Mouse (Mus musculus): ENCODE measurements around the gene Olfr1507. TPM values are rescaled to one million over a fixed set of nuclear protein-coding genes. Genes with fewer than 3 reads are reported as not detected.

Gene Olfr1507
- polyA plus RNA-seq (2015; fragmentation: Nextera tagmentation; extraction: Ambion mirVana) = not detected in 2 replicates

DNA sequence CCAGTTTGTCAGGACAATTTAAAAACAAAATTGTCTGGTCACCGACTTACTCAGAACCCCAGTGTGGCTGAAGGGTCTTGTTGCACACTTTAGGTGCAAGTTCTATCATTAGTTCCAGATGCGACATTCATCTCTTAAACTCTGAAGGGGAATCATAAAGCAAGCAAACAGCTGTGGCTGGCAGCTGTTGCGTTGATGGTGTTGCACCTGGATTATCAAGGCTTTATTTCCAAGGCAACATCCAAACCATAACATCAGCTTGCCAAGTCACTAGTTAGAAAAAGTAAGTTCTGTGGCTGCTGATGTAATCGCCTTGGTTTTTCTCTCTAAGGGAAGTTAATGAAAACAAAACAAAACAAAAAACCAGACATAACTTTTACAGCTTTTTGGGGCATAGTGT is at the start of gene Olfr1507:
TSS of gene Olfr1507 (minus strand) at position 234 of the 400 bp plus-strand sequence.
- Histone ChIP-seq H3K9me3 (no peaks in the 10 kb centered on the region), H3K36me3 (no peaks in the 10 kb centered on the region), H3K4me1 (replicated peaks) (no peaks in the 10 kb centered on the region), H3K27ac (replicated peaks) (no peak within 1 kb of the TSS), H3K27me3 (no peaks in the 10 kb centered on the region), H3K4me3 (no peak within 1 kb of the TSS), H3K9ac (no peak within 1 kb of the TSS), H3K4me2 (no peak within 1 kb of the TSS)
- ATAC-seq (ENCODE audit: low FRiP score, low read depth) = no peak
- WGBS = 89% methylated on average over 4 of the region's 4 CpGs

DNA sequence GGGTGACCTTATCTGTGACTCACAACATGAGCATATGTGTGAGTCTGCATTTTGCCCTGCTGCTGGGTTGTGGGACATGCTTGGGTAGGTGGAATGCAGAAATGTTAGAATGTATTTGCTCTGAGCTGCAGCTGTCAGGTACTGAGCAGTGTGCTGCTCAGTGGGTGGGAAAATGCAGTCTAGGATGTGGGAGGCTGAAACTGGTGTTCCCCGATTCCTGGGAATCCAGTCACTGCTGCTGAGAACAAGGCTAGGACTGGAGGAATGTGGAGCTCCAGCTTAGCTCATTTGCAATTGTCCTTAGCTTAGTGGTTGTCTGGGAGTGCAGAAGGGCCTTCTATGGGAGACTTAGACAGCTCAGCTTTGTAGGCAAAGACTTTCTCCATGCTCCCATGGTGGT is 37.8 kb upstream of the Olfr1507 start:
- Histone ChIP-seq H3K4me3 (no peak overlapping the region), H3K36me3 (no peaks in the 10 kb centered on the region), H3K27me3 (no peaks in the 10 kb centered on the region), H3K4me1 (replicated peaks) (no peaks in the 10 kb centered on the region), H3K27ac (replicated peaks) (no peak overlapping the region), H3K4me2 (no peak overlapping the region), H3K9ac (no peak overlapping the region), H3K9me3 (no peaks in the 10 kb centered on the region)
- 89% methylated on average over 1 of the region's 1 CpGs for WGBS
- ATAC-seq (ENCODE audit: low FRiP score, low read depth) = no peak

DNA sequence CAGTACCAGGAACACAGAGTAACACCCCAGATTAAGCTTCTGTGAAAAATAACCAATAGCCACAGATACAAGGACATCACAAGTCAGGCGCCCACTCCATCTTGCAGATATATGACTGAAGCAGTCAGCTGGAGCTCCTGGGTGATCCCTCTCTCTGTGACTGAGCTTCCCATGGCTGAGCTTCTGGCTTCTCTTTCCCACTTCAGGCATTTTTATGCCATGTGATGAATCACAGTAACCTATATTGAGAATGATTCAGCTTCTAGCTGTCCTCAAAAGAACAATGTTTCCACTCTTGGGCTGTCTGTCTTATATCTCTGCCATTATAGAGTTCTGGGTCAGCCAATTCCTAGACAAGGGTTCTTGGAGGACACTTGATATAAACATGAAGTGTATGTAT is 29.4 kb upstream of the Olfr1507 start:
- Histone ChIP-seq H3K4me1 (replicated peaks) (no peaks in the 10 kb centered on the region), H3K9ac (no peak overlapping the region), H3K4me2 (no peak overlapping the region), H3K36me3 (no peaks in the 10 kb centered on the region), H3K9me3 (0 out of 2 replicates have a peak, but pooled peaks cover 5% of the 10 kb centered on the region), H3K27ac (replicated peaks) (no peak overlapping the region), H3K27me3 (no peaks in the 10 kb centered on the region), H3K4me3 (no peak overlapping the region)
- WGBS = 94% methylated on average over 1 of the region's 1 CpGs
- ATAC-seq (ENCODE audit: low FRiP score, low read depth) = no peak

DNA sequence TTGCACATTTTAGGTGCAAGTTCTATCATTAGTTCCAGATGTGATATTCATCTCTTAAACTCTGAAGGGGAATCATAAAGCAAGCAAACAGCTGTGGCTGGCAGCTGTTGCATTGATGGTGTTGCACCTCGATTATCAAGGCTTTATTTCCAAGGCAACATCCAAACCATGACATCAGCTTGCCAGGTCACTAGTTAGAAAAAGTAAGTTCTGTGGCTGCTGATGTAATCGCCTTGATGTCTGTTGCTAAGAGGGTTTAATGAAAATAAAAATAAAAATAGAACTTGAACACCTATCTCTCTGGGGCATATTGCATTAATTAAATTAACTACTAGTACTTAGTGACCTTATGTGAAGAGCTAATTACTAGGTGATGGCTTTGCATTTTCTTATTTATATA is 28.2 kb downstream of the Olfr1507 start, which contains the start of gene Olfr1508:
TSS of gene Olfr1508 (minus strand) at position 101 of the 400 bp plus-strand sequence.
- no peak within 1 kb of the TSS for H3K27ac ChIP-seq (replicated peaks)
- WGBS = 74% methylated on average over 2 of the region's 2 CpGs
- H3K4me1 ChIP-seq (replicated peaks) = no peaks in the 10 kb centered on the region
- H3K36me3 ChIP-seq = no peaks in the 10 kb centered on the region
- no peak within 1 kb of the TSS for H3K4me3 ChIP-seq
- no peak within 1 kb of the TSS for H3K4me2 ChIP-seq
- H3K9ac ChIP-seq = no peak within 1 kb of the TSS
- no peaks in the 10 kb centered on the region for H3K9me3 ChIP-seq
- H3K27me3 ChIP-seq = no peaks in the 10 kb centered on the region
- ATAC-seq (ENCODE audit: low FRiP score, low read depth) = no peak

DNA sequence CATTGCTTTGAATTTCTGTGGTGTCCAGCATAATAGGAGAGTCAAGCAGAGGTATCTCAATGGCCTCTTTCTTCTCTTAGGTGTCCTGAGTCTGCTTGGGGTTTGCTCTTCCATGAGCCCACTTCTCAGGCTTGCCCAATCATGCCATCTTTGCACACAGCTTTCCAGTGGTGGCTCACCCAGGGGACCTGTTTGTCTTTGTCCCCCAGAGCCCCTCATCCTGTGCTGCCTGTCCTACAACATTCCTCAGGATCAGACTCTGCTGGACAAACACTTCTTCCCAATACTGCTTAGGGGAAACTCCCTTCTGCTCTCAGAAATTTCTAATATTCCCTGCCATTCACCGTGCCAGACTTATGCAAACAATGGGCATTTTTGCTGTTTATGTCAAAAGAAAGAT is 29.8 kb downstream of the Olfr1507 start:
- Histone ChIP-seq H3K4me2 (no peak overlapping the region), H3K27me3 (no peaks in the 10 kb centered on the region), H3K27ac (replicated peaks) (no peak overlapping the region), H3K4me1 (replicated peaks) (no peaks in the 10 kb centered on the region), H3K9ac (no peak overlapping the region), H3K36me3 (no peaks in the 10 kb centered on the region), H3K4me3 (no peak overlapping the region), H3K9me3 (no peaks in the 10 kb centered on the region)
- ATAC-seq (ENCODE audit: low FRiP score, low read depth) = no peak
- 91% methylated on average over 1 of the region's 1 CpGs for WGBS

DNA sequence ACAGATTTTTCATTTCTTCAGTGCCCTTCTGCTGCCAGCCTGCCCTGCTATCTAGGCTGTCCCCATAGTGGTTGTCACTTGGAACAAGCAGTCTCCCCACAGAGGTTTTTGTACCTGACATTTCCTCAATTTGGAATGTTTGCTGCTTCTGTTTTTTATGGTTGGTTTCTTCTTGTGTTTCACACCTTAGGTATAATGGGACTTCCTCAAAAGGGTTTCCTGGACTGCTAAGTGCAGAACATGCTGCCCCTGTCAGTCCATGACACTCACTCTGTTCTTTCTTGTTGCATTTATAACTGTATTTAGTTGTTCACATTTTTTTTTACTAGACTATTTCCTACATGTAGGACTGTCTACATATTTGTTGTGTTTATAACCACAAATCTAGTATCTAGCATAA is 33.6 kb downstream of the Olfr1507 start:
- H3K9me3 ChIP-seq = no peaks in the 10 kb centered on the region
- no peak overlapping the region for H3K4me2 ChIP-seq
- ATAC-seq (ENCODE audit: low FRiP score, low read depth) = no peak
- H3K4me1 ChIP-seq (replicated peaks) = no peaks in the 10 kb centered on the region
- H3K9ac ChIP-seq = no peak overlapping the region
- H3K27ac ChIP-seq (replicated peaks) = no peak overlapping the region
- no peak overlapping the region for H3K4me3 ChIP-seq
- H3K27me3 ChIP-seq = no peaks in the 10 kb centered on the region
- no peaks in the 10 kb centered on the region for H3K36me3 ChIP-seq

DNA sequence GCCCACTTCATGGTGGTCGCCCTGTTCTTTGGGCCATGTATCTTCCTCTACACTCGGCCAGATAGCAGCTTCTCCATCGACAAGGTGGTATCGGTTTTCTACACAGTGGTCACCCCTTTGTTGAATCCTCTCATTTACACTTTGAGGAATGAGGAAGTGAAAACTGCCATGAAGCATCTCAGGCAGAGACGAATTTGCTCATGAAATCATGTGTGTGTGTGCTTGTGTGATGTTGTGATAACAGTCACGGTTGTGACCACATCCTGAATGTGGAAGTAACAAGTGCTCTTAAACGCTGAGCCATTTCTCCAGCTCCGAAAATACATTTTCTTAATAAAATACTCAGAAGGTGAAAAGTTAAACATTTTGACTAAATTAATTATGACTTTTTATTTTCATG is 44.4 kb downstream of the Olfr1507 start:
- WGBS = 94% methylated on average over 8 of the region's 8 CpGs
- no peak for ATAC-seq (ENCODE audit: low FRiP score, low read depth)
- H3K27ac ChIP-seq (replicated peaks) = no peak overlapping the region

DNA sequence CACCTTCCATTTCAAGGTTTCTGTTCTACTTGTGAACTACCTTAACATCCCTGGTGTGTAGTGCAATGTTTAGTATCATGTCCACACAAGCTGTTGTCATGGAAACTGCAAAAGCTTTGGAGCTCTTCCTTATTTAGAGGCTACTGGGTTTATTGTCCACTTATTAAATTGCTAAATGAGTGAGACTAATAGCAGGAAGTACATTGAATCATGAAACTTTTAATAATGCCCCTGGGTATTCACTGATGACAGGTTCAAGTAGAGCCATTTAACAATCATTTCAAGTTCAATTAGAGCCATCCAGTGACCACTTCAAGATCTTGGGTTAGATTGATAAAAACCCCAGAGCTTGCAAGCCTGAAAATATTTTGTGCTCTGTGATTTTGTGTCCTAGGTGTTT is 52.9 kb downstream of the Olfr1507 start, which contains the start of gene Olfr1509:
TSS of gene Olfr1509 (plus strand) at position 301 of the 400 bp plus-strand sequence.
- Histone ChIP-seq H3K4me3 (no peak within 1 kb of the TSS), H3K4me2 (no peak within 1 kb of the TSS), H3K4me1 (replicated peaks) (no peaks in the 10 kb centered on the region), H3K27me3 (no peaks in the 10 kb centered on the region), H3K9me3 (no peaks in the 10 kb centered on the region), H3K27ac (replicated peaks) (no peak within 1 kb of the TSS), H3K36me3 (no peaks in the 10 kb centered on the region), H3K9ac (no peak within 1 kb of the TSS)
- ATAC-seq (ENCODE audit: low FRiP score, low read depth) = no peak

More for the DNA sequence above, 44.4 kb downstream of the Olfr1507 start:
- Histone ChIP-seq H3K36me3 (no peaks in the 10 kb centered on the region), H3K9me3 (no peaks in the 10 kb centered on the region), H3K4me3 (no peak overlapping the region), H3K4me2 (no peak overlapping the region), H3K4me1 (replicated peaks) (no peaks in the 10 kb centered on the region), H3K27me3 (no peaks in the 10 kb centered on the region), H3K9ac (no peak overlapping the region)

Other genes with a start within 250 kb of the Olfr1507 start
- 36.4 and 38.7 TPM in 2 replicates for gene Chd8, start 238.0 kb downstream of the Olfr1507 start, polyA plus RNA-seq (2015; fragmentation: Nextera tagmentation; extraction: Ambion mirVana)
- 52.2 and 54.0 TPM in 2 replicates for gene Tox4, start 216.6 kb downstream of the Olfr1507 start, polyA plus RNA-seq (2015; fragmentation: Nextera tagmentation; extraction: Ambion mirVana)
- 54.5 and 59.0 TPM in 2 replicates for gene Rab2b, start 216.2 kb downstream of the Olfr1507 start, polyA plus RNA-seq (2015; fragmentation: Nextera tagmentation; extraction: Ambion mirVana)
- gene Mettl3, start 190.6 kb downstream of the Olfr1507 start, polyA plus RNA-seq (2015; fragmentation: Nextera tagmentation; extraction: Ambion mirVana) = 46.0 and 49.5 TPM in 2 replicates
- 41.6 and 45.9 TPM in 2 replicates for gene Sall2, start 167.0 kb downstream of the Olfr1507 start, polyA plus RNA-seq (2015; fragmentation: Nextera tagmentation; extraction: Ambion mirVana)
- gene Olfr1513, start 139.3 kb downstream of the Olfr1507 start, polyA plus RNA-seq (2015; fragmentation: Nextera tagmentation; extraction: Ambion mirVana) = not detected in 2 replicates
- 0.10 and 0.22 TPM in 2 replicates for gene Olfr1512, start 116.6 kb downstream of the Olfr1507 start, polyA plus RNA-seq (2015; fragmentation: Nextera tagmentation; extraction: Ambion mirVana)
- gene Olfr1511, start 98.4 kb downstream of the Olfr1507 start, polyA plus RNA-seq (2015; fragmentation: Nextera tagmentation; extraction: Ambion mirVana) = 0.25 and 0.26 TPM in 2 replicates
- gene Olfr1510, start 81.4 kb downstream of the Olfr1507 start, polyA plus RNA-seq (2015; fragmentation: Nextera tagmentation; extraction: Ambion mirVana) = not detected in 2 replicates
- not detected in 2 replicates for gene Olfr1509, start 52.8 kb downstream of the Olfr1507 start, polyA plus RNA-seq (2015; fragmentation: Nextera tagmentation; extraction: Ambion mirVana)
- not detected in 2 replicates for gene Olfr1508, start 28.3 kb downstream of the Olfr1507 start, polyA plus RNA-seq (2015; fragmentation: Nextera tagmentation; extraction: Ambion mirVana)

Measured in hindbrain, embryonic 15.5 days (tissue).